Mouse (Mus musculus) olfactory bulb, adult 2 months (tissue): ENCODE results near the gene Lcn2.

Source experiments
- CTCF ChIP-seq: fragments of 200-500 bp; IDR thresholded peaks from 2 replicates; pipeline ENCODE4 v1.5.1; 2012; ENCODE audit warnings: low read depth, mild to moderate bottlenecking, low read length, moderate library complexity; ENCODE audit not compliant: insufficient read depth
- POLR2A ChIP-seq: fragments of 200-500 bp; IDR thresholded peaks from 2 replicates; pipeline ENCODE4 v1.6.1; 2012; ENCODE audit warnings: mild to moderate bottlenecking, low read depth, low read length, moderate library complexity; ENCODE audit not compliant: insufficient read depth

GRCm38 (mm10) chr2:32350471-32351051 lies 37.5 kb downstream of the Lcn2 start:
- TF ChIP-seq CTCF, result no peak
- TF ChIP-seq POLR2A, result no peak
